In genomic region chr12:72592991-72593390, GRCm38 (mm10) we compare ENCODE assay signal across 50 mouse cellular contexts. TPM values are rescaled to one million over a fixed set of nuclear protein-coding genes. Genes with fewer than 3 reads are reported as not detected.
"Had no signal": no experiment of that assay in that cellular context is flagged by ENCODE, and none has a peak within 500 bp of the region (broad histone marks: within the 10 kb centered on the region; RNA-seq: fewer than 3 reads in every experiment).

No protein-coding gene starts in this region.

- DNase-seq: heart, postnatal 10 days; heart, postnatal 14 days; heart, postnatal 36 days; heart, postnatal 4 days; kidney, adult 11 months; kidney, adult 18-20 months; kidney, adult 2 months; kidney, adult 8-10 months; kidney, adult 9 months; kidney, postnatal 10 days; kidney, postnatal 14 days; kidney, postnatal 25 days; kidney, postnatal 36 days; kidney, postnatal 4 days; layer of hippocampus, adult 9-11 months; layer of hippocampus, postnatal 36 days had no signal

- ATAC-seq: hindbrain, embryonic 16.5 days; hindbrain, postnatal 0 days; inflammation-experienced regulatory T-cells, adult 6 months; intestine, embryonic 15.5 days; intestine, embryonic 16.5 days; intestine, postnatal 0 days had no signal

- H3K27ac ChIP-seq: heart, embryonic 10.5 days; heart, embryonic 13.5 days; heart, embryonic 15.5 days; hindbrain, embryonic 10.5 days; hindbrain, embryonic 12.5 days; hindbrain, embryonic 13.5 days; hindbrain, embryonic 14.5 days; hindbrain, embryonic 15.5 days; hindbrain, postnatal 0 days; intestine, embryonic 15.5 days; kidney, embryonic 15.5 days; kidney, postnatal 0 days; layer of hippocampus, adult 2 months had no signal

- H3K4me3 ChIP-seq: heart, embryonic 10.5 days; heart, embryonic 12.5 days; heart, embryonic 13.5 days; heart, embryonic 15.5 days; hindbrain, embryonic 10.5 days; hindbrain, embryonic 12.5 days; hindbrain, embryonic 13.5 days; hindbrain, embryonic 15.5 days; intestine, embryonic 15.5 days; kidney, embryonic 15.5 days; layer of hippocampus, adult 2 months had no signal

- H3K4me1 ChIP-seq: heart, embryonic 10.5 days; heart, embryonic 12.5 days; heart, embryonic 13.5 days; heart, embryonic 15.5 days; hindbrain, embryonic 10.5 days; hindbrain, embryonic 12.5 days; hindbrain, embryonic 13.5 days; hindbrain, embryonic 15.5 days; intestine, embryonic 15.5 days; kidney, embryonic 15.5 days had no signal

- H3K4me2 ChIP-seq: heart, embryonic 11.5 days; heart, embryonic 12.5 days; heart, embryonic 13.5 days; heart, embryonic 15.5 days; hindbrain, embryonic 12.5 days; hindbrain, embryonic 13.5 days; hindbrain, embryonic 14.5 days; hindbrain, embryonic 15.5 days; intestine, embryonic 15.5 days; kidney, embryonic 15.5 days had no signal

- H3K9me3 ChIP-seq: heart, embryonic 10.5 days; heart, embryonic 12.5 days; heart, embryonic 13.5 days; heart, embryonic 15.5 days; hindbrain, embryonic 10.5 days; hindbrain, embryonic 12.5 days; hindbrain, embryonic 13.5 days; hindbrain, embryonic 15.5 days; intestine, embryonic 15.5 days; kidney, embryonic 15.5 days had no signal

- H3K27me3 ChIP-seq: heart, embryonic 12.5 days; heart, embryonic 13.5 days; heart, embryonic 15.5 days; hindbrain, embryonic 12.5 days; hindbrain, embryonic 13.5 days; hindbrain, embryonic 15.5 days; intestine, embryonic 15.5 days; kidney, embryonic 15.5 days had no signal

- H3K36me3 ChIP-seq: heart, embryonic 10.5 days; heart, embryonic 12.5 days; heart, embryonic 13.5 days; heart, embryonic 15.5 days; hindbrain, embryonic 10.5 days; hindbrain, embryonic 12.5 days; hindbrain, embryonic 13.5 days; hindbrain, embryonic 15.5 days; intestine, embryonic 15.5 days; kidney, embryonic 15.5 days had no signal

- H3K9ac ChIP-seq: heart, embryonic 12.5 days; heart, embryonic 13.5 days; heart, embryonic 15.5 days; hindbrain, embryonic 12.5 days; hindbrain, embryonic 13.5 days; hindbrain, embryonic 14.5 days; hindbrain, embryonic 15.5 days; intestine, embryonic 15.5 days; kidney, embryonic 15.5 days had no signal

RNA-seq across cellular contexts. Expression of gene Gm4756, which starts 56.5 kb away (rescaled TPM):
- total RNA-seq: heart, postnatal 10 days; heart, postnatal 14 days; heart, postnatal 25 days; heart, postnatal 36 days; heart, postnatal 4 days; hematopoietic stem cell, adult 5-6 weeks; hindbrain, postnatal 0 days; layer of hippocampus, adult 18-20 months; layer of hippocampus, adult 2 months; layer of hippocampus, adult 8-10 months; layer of hippocampus, postnatal 10 days; layer of hippocampus, postnatal 25 days; layer of hippocampus, postnatal 36 days; left cerebral cortex, adult 18-20 months had no signal
- polyA plus RNA-seq: heart, embryonic 10.5 days; heart, embryonic 11.5 days; heart, embryonic 12.5 days; heart, embryonic 13.5 days; heart, embryonic 14.5 days; heart, embryonic 15.5 days; heart, embryonic 16.5 days; heart, postnatal 0 days; hindbrain, embryonic 10.5 days; hindbrain, embryonic 11.5 days; hindbrain, embryonic 12.5 days; hindbrain, embryonic 13.5 days; hindbrain, embryonic 14.5 days; hindbrain, embryonic 15.5 days; hindbrain, embryonic 16.5 days; hindbrain, postnatal 0 days; intestine, embryonic 14.5 days; intestine, embryonic 16.5 days; intestine, postnatal 0 days; kidney, embryonic 14.5 days; kidney, embryonic 15.5 days; kidney, embryonic 16.5 days; kidney, postnatal 0 days; large intestine, adult 2 months had no signal
